Mouse (Mus musculus): ENCODE measurements around the gene Nek11.

GRCm38 (mm10) chr9:105182392-105182791 lies 212.9 kb downstream of the Nek11 start:
- TF ChIP-seq POLR2A (IDR thresholded peaks at IDR 0.05; ENCODE audit: borderline replicate concordance, insufficient read depth, low read length) (no peak), CTCF (IDR thresholded peaks at IDR 0.05; ENCODE audit: borderline replicate concordance, insufficient read depth, low read depth, low read length) (no peak)

Data from cerebellum, adult 2 months (tissue).